Mouse (Mus musculus): ENCODE measurements around the gene Tmbim4. TPM values are rescaled to one million over a fixed set of nuclear protein-coding genes. Genes with fewer than 3 reads are reported as not detected.
A peak's percentile ranks its signal among the peaks of the same experiment; 100 is the strongest.

The Tmbim4 gene
- polyA plus RNA-seq, 1 experiment from 2014 or later = 241 TPM

DNA sequence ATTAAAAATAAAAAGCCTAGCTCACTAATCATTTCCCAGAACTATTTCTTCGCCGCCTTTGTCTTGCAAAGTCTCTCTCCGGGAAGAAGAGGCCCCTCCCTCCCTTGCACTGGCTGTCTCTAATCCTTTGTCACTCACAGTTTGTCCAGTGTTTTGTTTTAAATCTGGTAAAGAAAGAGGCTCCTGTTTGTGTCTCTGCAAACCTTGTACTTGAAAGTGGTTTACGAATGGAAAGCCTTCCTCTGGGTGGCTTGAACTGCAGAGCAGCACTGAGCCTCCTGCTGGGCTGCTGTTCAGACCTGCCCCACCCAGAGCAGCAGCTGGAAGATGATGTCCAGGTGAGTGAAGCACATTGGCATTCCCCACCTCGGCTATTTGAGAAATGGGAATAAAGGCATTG, 30.1 kb upstream of the Tmbim4 start:
- H3K9me3 ChIP-seq (ENCODE audit: control insufficient read depth) = no peaks in the 10 kb centered on the region
- no peak overlapping the region for H3K4me3 ChIP-seq (ENCODE audit: low read depth, low read length)
- 54% methylated on average over 5 of the region's 5 CpGs for WGBS
- H3K4me2 ChIP-seq (replicated peaks; ENCODE audit: low read depth) = no peak overlapping the region
- TF ChIP-seq CTCF (IDR thresholded peaks at IDR 0.05; ENCODE audit: low read depth) = no peak
- no peaks in the 10 kb centered on the region for H3K27me3 ChIP-seq (replicated peaks; ENCODE audit: control insufficient read depth, insufficient read depth, low read length)
- no peaks in the 10 kb centered on the region for H3K36me3 ChIP-seq (ENCODE audit: control insufficient read depth, insufficient read depth)
- no peak for ATAC-seq
- no peaks in the 10 kb centered on the region for H3K4me1 ChIP-seq (replicated peaks; ENCODE audit: control insufficient read depth, insufficient read depth, low read length)
- H3K27ac ChIP-seq (ENCODE audit: low read depth, low read length) = no peak overlapping the region
- H3K9ac ChIP-seq (ENCODE audit: low read depth, low read length) = no peak overlapping the region

DNA sequence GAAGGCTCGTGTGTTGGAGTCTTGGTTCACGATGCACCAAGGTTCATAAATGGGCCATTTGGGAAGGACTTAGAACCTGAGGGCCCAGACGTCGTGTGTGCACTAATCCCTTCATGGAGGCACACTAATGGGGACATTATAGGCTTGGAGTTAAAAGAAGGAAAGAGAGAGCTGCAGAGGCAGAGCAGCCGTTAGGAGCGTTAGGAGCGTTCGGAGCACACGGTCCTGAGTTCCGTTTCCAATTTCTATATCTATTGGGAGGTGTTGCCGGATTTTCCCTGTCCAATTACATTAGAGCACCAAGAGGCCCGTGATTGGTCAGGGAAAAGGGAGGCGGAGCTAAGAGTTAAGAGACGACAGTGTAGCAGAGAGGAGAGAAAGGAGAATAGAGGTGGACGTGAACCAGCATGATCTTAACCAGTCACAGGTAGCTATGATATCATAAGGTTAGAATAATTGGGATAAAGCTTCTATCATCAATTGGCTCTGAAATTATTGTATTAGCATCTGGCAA, 27.1 kb upstream of the Tmbim4 start:
- no peaks in the 10 kb centered on the region for H3K27me3 ChIP-seq (replicated peaks; ENCODE audit: control insufficient read depth, insufficient read depth, low read length)
- H3K36me3 ChIP-seq (ENCODE audit: control insufficient read depth, insufficient read depth) = no peaks in the 10 kb centered on the region
- H3K4me2 ChIP-seq (replicated peaks; ENCODE audit: low read depth) = no peak overlapping the region
- no peaks in the 10 kb centered on the region for H3K4me1 ChIP-seq (replicated peaks; ENCODE audit: control insufficient read depth, insufficient read depth, low read length)
- TF ChIP-seq CTCF (IDR thresholded peaks at IDR 0.05; ENCODE audit: low read depth) = no peak
- no peaks in the 10 kb centered on the region for H3K9me3 ChIP-seq (ENCODE audit: control insufficient read depth)
- H3K9ac ChIP-seq (ENCODE audit: low read depth, low read length) = no peak overlapping the region
- 88% methylated on average over 15 of the region's 15 CpGs for WGBS
- H3K27ac ChIP-seq (ENCODE audit: low read depth, low read length) = no peak overlapping the region
- H3K4me3 ChIP-seq (ENCODE audit: low read depth, low read length) = no peak overlapping the region
- no peak for ATAC-seq

DNA sequence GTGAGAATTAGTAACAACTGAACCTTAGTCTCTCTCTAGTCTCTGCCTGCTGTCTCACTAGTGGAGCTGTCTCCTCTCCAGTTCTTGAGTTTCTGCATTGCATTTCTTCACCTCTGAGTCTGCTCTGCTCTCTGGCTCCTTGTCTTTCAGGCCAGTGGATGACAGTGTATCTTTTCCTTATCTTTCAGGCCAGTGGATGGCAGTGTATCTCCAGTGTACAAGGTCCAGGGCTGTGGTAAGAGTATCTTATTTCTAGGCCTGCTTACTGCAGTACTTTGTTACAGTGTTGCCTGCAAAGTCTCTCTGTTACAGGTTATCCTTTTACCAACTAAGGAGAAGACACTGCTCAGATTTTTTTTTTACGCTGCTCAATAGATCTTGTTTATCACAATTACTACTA, 18.5 kb upstream of the Tmbim4 start:
- H3K27ac ChIP-seq (ENCODE audit: low read depth, low read length) = no peak overlapping the region
- WGBS = 88% methylated on average over 1 of the region's 1 CpGs
- no peaks in the 10 kb centered on the region for H3K27me3 ChIP-seq (replicated peaks; ENCODE audit: control insufficient read depth, insufficient read depth, low read length)
- H3K9me3 ChIP-seq (ENCODE audit: control insufficient read depth) = no peaks in the 10 kb centered on the region
- peak; percentile 64 for TF ChIP-seq CTCF (IDR thresholded peaks at IDR 0.05; ENCODE audit: low read depth)
- H3K9ac ChIP-seq (ENCODE audit: low read depth, low read length) = no peak overlapping the region
- ATAC-seq = no peak
- H3K36me3 ChIP-seq (ENCODE audit: control insufficient read depth, insufficient read depth) = no peaks in the 10 kb centered on the region
- no peaks in the 10 kb centered on the region for H3K4me1 ChIP-seq (replicated peaks; ENCODE audit: control insufficient read depth, insufficient read depth, low read length)
- H3K4me3 ChIP-seq (ENCODE audit: low read depth, low read length) = no peak overlapping the region
- H3K4me2 ChIP-seq (replicated peaks; ENCODE audit: low read depth) = no peak overlapping the region

DNA sequence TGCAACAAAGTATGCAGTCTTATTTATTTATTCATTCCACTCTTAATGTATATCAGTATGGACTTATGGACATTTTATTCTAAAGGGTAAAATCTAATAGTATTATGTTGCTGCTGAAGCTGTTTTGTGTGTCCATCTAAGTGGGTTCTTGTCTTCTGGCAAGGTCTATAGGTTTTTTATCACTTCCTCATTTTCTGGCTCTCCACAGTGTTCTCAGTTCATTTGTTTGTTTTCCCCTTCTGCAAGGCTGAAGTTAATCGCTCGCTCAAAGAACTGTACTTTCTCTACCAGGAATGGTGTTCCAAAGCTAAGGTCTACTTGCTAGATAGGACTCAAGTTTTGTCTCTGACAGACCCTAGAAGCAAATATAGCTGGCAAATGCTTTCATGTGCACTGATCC, 18.0 kb upstream of the Tmbim4 start:
- Histone ChIP-seq H3K9ac (ENCODE audit: low read depth, low read length) (no peak overlapping the region), H3K36me3 (ENCODE audit: control insufficient read depth, insufficient read depth) (no peaks in the 10 kb centered on the region), H3K4me2 (replicated peaks; ENCODE audit: low read depth) (no peak overlapping the region), H3K27me3 (replicated peaks; ENCODE audit: control insufficient read depth, insufficient read depth, low read length) (no peaks in the 10 kb centered on the region), H3K4me3 (ENCODE audit: low read depth, low read length) (no peak overlapping the region), H3K4me1 (replicated peaks; ENCODE audit: control insufficient read depth, insufficient read depth, low read length) (no peaks in the 10 kb centered on the region), H3K27ac (ENCODE audit: low read depth, low read length) (no peak overlapping the region), H3K9me3 (ENCODE audit: control insufficient read depth) (no peaks in the 10 kb centered on the region)
- 55% methylated on average over 2 of the region's 2 CpGs for WGBS
- TF ChIP-seq CTCF (IDR thresholded peaks at IDR 0.05; ENCODE audit: low read depth) = no peak
- no peak for ATAC-seq

DNA sequence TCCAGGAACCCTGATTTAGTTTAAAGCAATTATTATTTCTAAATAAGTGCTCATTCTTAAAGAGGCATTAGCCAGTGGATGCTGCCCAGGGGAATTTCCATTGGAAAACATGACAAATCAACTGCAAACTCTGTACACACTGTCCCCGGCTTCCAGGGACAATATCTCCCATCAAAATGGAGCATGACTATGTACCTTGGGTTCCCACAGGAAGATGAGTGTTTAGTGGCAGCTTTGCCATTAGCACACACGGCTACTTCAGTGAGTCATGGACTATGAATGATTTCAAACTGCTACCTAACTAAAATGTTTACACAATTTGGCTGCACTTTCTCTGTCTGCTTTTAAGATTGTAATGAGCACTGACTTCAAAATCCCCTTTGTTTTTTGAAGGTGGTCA, 12.9 kb upstream of the Tmbim4 start:
- no peak for TF ChIP-seq CTCF (IDR thresholded peaks at IDR 0.05; ENCODE audit: low read depth)
- ATAC-seq = no peak
- WGBS = 36% methylated on average over 2 of the region's 2 CpGs
- Histone ChIP-seq H3K9ac (ENCODE audit: low read depth, low read length) (no peak overlapping the region), H3K4me2 (replicated peaks; ENCODE audit: low read depth) (no peak overlapping the region), H3K4me3 (ENCODE audit: low read depth, low read length) (no peak overlapping the region), H3K27ac (ENCODE audit: low read depth, low read length) (no peak overlapping the region), H3K4me1 (replicated peaks; ENCODE audit: control insufficient read depth, insufficient read depth, low read length) (no peaks in the 10 kb centered on the region), H3K27me3 (replicated peaks; ENCODE audit: control insufficient read depth, insufficient read depth, low read length) (no peaks in the 10 kb centered on the region), H3K36me3 (ENCODE audit: control insufficient read depth, insufficient read depth) (no peaks in the 10 kb centered on the region), H3K9me3 (ENCODE audit: control insufficient read depth) (no peaks in the 10 kb centered on the region)

DNA sequence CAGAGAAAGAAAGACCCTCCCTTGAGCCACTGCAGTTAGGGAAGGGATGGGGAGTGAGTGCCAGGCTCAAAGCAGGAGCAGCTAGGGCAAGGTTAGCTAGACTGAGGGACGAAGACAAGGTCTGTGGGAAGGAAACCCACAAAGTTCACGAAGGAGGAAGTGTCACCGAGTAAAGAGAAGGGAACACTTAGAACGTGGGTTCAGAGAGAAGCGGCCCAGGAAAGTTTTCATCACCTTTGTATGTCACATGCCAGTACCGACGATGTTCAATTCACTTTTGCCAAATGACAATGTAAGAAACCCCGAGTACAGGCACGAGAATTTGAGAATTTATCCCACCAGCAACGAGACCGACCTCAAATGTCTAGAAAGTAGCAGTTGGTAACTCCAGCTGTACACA, 12.1 kb upstream of the Tmbim4 start:
- no peaks in the 10 kb centered on the region for H3K27me3 ChIP-seq (replicated peaks; ENCODE audit: control insufficient read depth, insufficient read depth, low read length)
- no peaks in the 10 kb centered on the region for H3K4me1 ChIP-seq (replicated peaks; ENCODE audit: control insufficient read depth, insufficient read depth, low read length)
- 71% methylated on average over 11 of the region's 11 CpGs for WGBS
- no peak for TF ChIP-seq CTCF (IDR thresholded peaks at IDR 0.05; ENCODE audit: low read depth)
- H3K9ac ChIP-seq (ENCODE audit: low read depth, low read length) = no peak overlapping the region
- no peaks in the 10 kb centered on the region for H3K9me3 ChIP-seq (ENCODE audit: control insufficient read depth)
- H3K4me3 ChIP-seq (ENCODE audit: low read depth, low read length) = no peak overlapping the region
- ATAC-seq = no peak
- no peaks in the 10 kb centered on the region for H3K36me3 ChIP-seq (ENCODE audit: control insufficient read depth, insufficient read depth)
- no peak overlapping the region for H3K4me2 ChIP-seq (replicated peaks; ENCODE audit: low read depth)
- H3K27ac ChIP-seq (ENCODE audit: low read depth, low read length) = no peak overlapping the region

DNA sequence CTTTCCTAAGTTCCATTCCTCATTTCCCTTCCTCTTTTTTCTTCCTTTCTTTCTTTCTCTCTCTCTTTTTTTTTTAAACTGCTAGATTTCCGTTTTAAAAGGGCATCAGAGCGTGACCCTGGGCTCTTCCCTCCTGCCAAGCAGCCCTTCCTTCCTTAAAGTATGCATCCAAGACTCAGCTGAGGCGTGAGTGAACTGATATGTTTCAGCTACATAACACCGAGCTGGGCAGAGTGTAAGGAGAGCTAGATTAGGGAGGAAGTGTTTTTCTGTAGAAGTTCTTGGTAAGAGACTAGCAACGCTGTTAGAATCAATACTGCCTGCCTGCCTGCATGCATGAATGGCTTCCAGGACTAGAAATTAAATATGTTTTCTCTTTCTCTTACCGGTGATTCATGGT, 11.6 kb upstream of the Tmbim4 start:
- WGBS = 43% methylated on average over 6 of the region's 6 CpGs
- H3K9ac ChIP-seq (ENCODE audit: low read depth, low read length) = no peak overlapping the region
- H3K4me2 ChIP-seq (replicated peaks; ENCODE audit: low read depth) = no peak overlapping the region

More for the DNA sequence above, 11.6 kb upstream of the Tmbim4 start:
- Histone ChIP-seq H3K27me3 (replicated peaks; ENCODE audit: control insufficient read depth, insufficient read depth, low read length) (no peaks in the 10 kb centered on the region), H3K9me3 (ENCODE audit: control insufficient read depth) (no peaks in the 10 kb centered on the region), H3K4me1 (replicated peaks; ENCODE audit: control insufficient read depth, insufficient read depth, low read length) (no peaks in the 10 kb centered on the region), H3K4me3 (ENCODE audit: low read depth, low read length) (no peak overlapping the region), H3K36me3 (ENCODE audit: control insufficient read depth, insufficient read depth) (no peaks in the 10 kb centered on the region), H3K27ac (ENCODE audit: low read depth, low read length) (no peak overlapping the region)
- no peak for ATAC-seq
- no peak for TF ChIP-seq CTCF (IDR thresholded peaks at IDR 0.05; ENCODE audit: low read depth)
